Mouse (Mus musculus) forebrain, postnatal 0 days (tissue): ENCODE measurements around the gene Cyfip2. TPM values are rescaled to one million over a fixed set of nuclear protein-coding genes. Genes with fewer than 3 reads are reported as not detected.

Experiments
- ATAC-seq: fragments of 200-750 bp; cut with Nextera tagmentation; 2 replicates; pipeline ENCODE4 v1.8.0; 2017; ENCODE audit warnings: mild to moderate bottlenecking, moderate library complexity
- DNase-seq: peaks from one replicate; pipeline ENCODE4 v3.0.0-alpha.2; 2015
- H3K27ac ChIP-seq: fragments of 300-500 bp; sonication (generic); 2 replicates; pipeline ENCODE4 v1.5.1; 2014; ENCODE audit warnings: low read depth, mild to moderate bottlenecking, antibody characterized with exemption, low read length, moderate library complexity, mixed read lengths
- H3K27me3 ChIP-seq: fragments of 300-500 bp; sonication (generic); 2 replicates; pipeline ENCODE4 v1.6.1; 2014; ENCODE audit warnings: mild to moderate bottlenecking, low read length, mixed read lengths; ENCODE audit not compliant: insufficient read depth
- H3K36me3 ChIP-seq: fragments of 300-500 bp; sonication (generic); 2 replicates; pipeline ENCODE4 v1.6.1; 2014; ENCODE audit warnings: mild to moderate bottlenecking, moderate library complexity; ENCODE audit not compliant: insufficient read depth
- H3K4me1 ChIP-seq: fragments of 300-500 bp; sonication (generic); 2 replicates; pipeline ENCODE4 v1.6.1; 2014; ENCODE audit warnings: antibody characterized with exemption; ENCODE audit not compliant: insufficient read depth
- H3K4me2 ChIP-seq: fragments of 300-500 bp; sonication (generic); 2 replicates; pipeline ENCODE4 v1.6.1; 2014; ENCODE audit warnings: low read depth, mild to moderate bottlenecking, moderate library complexity
- H3K4me3 ChIP-seq: fragments of 300-500 bp; sonication (generic); 2 replicates; pipeline ENCODE4 v1.5.1; 2014; ENCODE audit warnings: low read depth, low read length, mixed read lengths
- H3K9ac ChIP-seq: fragments of 300-500 bp; sonication (generic); 2 replicates; pipeline ENCODE4 v1.6.1; 2014; ENCODE audit warnings: mild to moderate bottlenecking
- H3K9me3 ChIP-seq: fragments of 300-500 bp; sonication (generic); 2 replicates; pipeline ENCODE4 v1.6.1; 2016; ENCODE audit warnings: low read length
- CTCF ChIP-seq: sonication (generic); IDR thresholded peaks from 2 replicates; pipeline ENCODE4 v1.5.1; 2016; ENCODE audit warnings: antibody characterized with exemption, control low read depth, low read depth
- WGBS: fragments of 180-500 bp; shearing (Covaris S2); extraction: QIAGEN DNeasy Blood & Tissue Kit; methylation state at CpG from one replicate; pipeline ENCODE4 v1.1.7; 2014; 5-methylcytosine and 5-hydroxymethylcytosine counted together
- polyA plus RNA-seq: library from polyadenylated mRNA; unstranded; fragments of >200 nt; fragmentation: Nextera tagmentation; extraction: Ambion mirVana; gene quantifications from 2 replicates; pipeline ENCODE4 v1.2.1, GENCODE M21; 2015
- total RNA-seq: library from RNA; depleted of rRNA; stranded (reverse); fragments of >200 nt; gene quantifications from 2 replicates; pipeline ENCODE4 v1.2.3, GENCODE M21; 2014

Gene Cyfip2
- total and polyA plus RNA-seq, 2 experiments from 2014 or later: 75.8 to 114 TPM

DNA sequence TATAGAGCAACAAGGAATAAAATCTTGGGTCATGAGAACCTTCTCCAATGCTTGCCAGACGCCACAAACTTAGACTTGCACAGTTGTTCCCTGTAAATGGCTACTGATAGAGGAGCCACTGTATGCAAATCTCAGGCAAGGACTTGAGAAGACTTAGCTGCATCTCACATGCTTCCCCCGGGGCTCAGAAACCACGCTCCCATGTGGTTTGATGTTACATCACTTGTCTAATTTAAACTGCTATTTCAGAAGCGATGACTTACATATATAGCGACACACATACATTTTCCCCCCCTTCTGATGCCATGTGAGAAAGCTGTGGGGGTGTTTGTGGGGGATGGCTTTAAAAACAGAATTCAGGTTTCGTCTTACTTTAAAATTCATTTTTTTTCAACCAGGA is 1.2 kb upstream of the Cyfip2 start:
- Histone ChIP-seq H3K9me3 (no peaks in the 10 kb centered on the region), H3K4me2 (no peak overlapping the region), H3K27me3 (no peaks in the 10 kb centered on the region), H3K27ac (no peak overlapping the region), H3K4me1 (peaks cover 15% of the 10 kb centered on the region), H3K4me3 (no peak overlapping the region), H3K9ac (no peak overlapping the region), H3K36me3 (no peaks in the 10 kb centered on the region)
- TF ChIP-seq CTCF: no peak
- ATAC-seq: no peak
- 76% methylated on average over 6 of the region's 6 CpGs for WGBS
- peak; percentile 22 for DNase-seq

DNA sequence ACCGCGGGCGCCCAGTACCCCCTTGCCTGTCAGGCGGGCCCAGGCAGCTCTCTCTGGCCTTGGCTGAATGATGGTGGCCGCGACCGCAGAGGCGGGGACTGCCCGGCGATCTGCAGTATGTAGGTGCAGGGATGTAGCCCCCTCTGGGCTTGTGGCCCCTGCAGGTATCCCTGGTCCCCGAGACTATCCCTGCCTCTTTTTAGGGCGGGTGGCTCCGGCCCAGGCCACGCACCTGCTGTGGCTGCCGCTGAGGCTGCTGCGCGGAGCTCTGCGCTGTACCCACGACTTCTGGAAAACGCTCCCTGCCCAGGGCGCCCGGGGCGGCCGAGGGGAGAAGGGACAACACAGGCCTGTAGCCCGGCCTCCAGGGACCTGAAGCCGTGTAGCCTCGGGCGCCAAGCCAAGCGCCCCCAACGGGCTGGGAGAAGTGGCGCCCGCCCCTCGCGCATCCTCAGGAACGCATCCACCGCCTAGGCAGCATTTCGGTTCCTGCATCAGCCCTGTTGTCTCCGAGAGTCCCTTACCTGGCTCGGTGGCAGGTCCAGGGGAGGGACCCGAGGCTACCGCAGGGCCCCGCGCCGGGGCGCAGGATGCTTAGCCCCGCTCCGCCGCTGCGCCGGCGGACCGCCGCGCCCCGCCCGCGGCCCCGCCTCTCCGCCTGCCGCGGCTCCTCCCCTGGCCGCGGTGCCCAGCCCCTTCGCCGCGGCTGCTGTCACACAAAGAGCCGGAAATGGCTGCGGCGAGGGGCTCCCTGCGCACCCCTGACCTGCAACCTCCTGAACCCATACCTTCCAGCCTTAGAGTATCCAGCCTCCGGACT is 746 bp downstream of the Cyfip2 start:
- H3K27me3 ChIP-seq: no peaks in the 10 kb centered on the region
- H3K4me3 ChIP-seq: peak overlapping the region; percentile 88
- H3K36me3 ChIP-seq: no peaks in the 10 kb centered on the region
- peak; percentile 88 for ATAC-seq
- H3K4me2 ChIP-seq: peak overlapping the region; percentile 83
- peak; percentile 26 for TF ChIP-seq CTCF
- peak overlapping the region; percentile 92 for H3K27ac ChIP-seq
- DNase-seq: peak; percentile 86
- H3K9me3 ChIP-seq: no peaks in the 10 kb centered on the region
- H3K9ac ChIP-seq: peak overlapping the region; percentile 97
- 2% methylated on average over 51 of the region's 71 CpGs for WGBS
- peaks cover 15% of the 10 kb centered on the region for H3K4me1 ChIP-seq

DNA sequence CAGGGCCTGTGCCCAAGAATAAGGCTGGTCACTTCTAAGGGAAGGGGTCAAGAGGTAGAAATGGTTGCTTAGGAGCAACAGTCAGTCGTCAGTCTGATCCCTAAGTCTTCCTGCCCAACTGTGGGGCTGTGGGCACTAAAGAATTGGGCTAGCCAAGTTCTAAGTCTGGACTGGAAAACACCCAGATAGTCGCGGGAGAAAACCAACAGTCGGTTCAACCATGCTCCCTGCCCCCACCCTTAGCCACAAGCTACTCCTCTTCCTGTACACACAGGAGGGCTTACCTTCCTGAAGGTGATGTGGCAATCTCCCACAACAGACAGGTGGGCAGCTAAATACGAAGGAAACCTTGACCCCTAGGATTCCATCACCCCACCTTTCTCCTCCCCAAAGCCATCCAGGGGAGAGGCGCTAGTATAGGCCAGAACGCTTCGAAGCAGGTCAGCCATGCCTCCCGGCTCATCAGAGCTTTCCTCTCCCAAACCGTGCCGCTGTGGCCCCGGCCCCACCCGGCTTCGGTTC is 1.4 kb downstream of the Cyfip2 start:
- DNase-seq (peak; percentile 59), ATAC-seq (0 out of 2 replicates have a peak, but pooled peaks have one; percentile 5)
- no peaks in the 10 kb centered on the region for H3K36me3 ChIP-seq
- peak overlapping the region; percentile 92 for H3K27ac ChIP-seq
- peaks cover 15% of the 10 kb centered on the region for H3K4me1 ChIP-seq
- no peaks in the 10 kb centered on the region for H3K9me3 ChIP-seq
- no peak for TF ChIP-seq CTCF
- H3K9ac ChIP-seq: peak overlapping the region; percentile 97
- no peaks in the 10 kb centered on the region for H3K27me3 ChIP-seq
- H3K4me3 ChIP-seq: peak overlapping the region; percentile 88
- 3% methylated on average over 14 of the region's 14 CpGs for WGBS
- peak overlapping the region; percentile 83 for H3K4me2 ChIP-seq

DNA sequence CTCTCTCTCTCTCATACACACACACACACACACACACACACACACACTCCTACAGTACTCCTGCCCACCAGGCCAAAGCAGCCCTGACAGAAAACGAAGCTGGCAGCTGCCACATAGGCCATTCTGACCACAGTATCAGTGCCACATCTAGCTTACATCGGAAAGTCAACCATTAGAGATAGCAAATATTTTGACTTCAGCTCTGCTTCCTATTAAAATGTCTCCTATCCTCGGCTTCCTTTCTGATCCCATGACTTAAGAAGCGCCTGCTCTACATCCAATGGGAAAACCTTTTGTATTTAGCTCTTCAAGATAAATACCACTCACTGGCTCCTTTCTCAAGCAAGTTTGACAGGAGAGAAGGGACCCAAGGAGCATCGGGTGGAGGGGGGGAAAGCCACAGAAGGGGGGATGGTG is 2.0 kb downstream of the Cyfip2 start:
- Histone ChIP-seq H3K4me3 (peak overlapping the region; percentile 88), H3K9ac (peak overlapping the region; percentile 97), H3K27ac (peak overlapping the region; percentile 92), H3K36me3 (no peaks in the 10 kb centered on the region), H3K4me1 (peaks cover 15% of the 10 kb centered on the region), H3K27me3 (no peaks in the 10 kb centered on the region), H3K4me2 (peak overlapping the region; percentile 83), H3K9me3 (no peaks in the 10 kb centered on the region)
- peak; percentile 72 for DNase-seq
- 16% methylated on average over 5 of the region's 5 CpGs for WGBS
- ATAC-seq: peak; percentile 71
- TF ChIP-seq CTCF: no peak

DNA sequence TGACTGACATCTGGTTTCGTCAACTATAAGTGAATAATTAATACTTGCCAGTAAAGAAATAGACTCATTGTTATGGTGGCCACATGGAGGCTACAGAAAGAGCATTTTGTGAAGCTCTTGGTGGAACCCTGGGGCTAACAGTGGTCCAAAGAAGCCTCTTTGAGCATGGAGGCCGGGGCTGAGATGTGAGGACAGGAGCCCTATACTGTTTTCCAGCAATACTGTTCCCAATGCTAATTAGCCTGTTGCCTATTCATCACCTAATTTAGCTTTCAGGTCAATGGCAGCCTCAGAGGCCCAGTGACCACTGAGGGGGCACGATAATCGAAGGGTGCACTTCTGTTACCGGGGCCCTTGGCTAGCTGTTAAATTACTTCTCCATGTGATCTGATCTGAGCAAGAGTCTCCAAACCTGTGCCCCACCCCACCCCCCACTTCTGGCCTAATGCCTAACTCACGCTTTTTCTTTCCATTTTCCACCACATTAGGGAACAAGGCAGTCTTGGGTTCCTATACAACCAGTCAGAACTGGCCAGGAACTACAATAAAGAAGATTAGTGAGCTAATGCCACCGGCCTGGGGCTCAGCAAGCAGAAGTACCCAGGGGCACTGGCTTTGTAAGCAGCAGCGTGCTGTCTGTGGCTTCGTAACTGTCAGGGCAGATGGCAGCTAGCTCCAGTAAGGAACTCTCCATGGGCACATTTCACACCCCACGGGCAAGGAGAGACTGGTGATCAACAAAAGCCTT is 2.7 kb downstream of the Cyfip2 start:
- Histone ChIP-seq H3K27me3 (no peaks in the 10 kb centered on the region), H3K4me2 (peak overlapping the region; percentile 83), H3K4me3 (peak overlapping the region; percentile 88), H3K36me3 (no peaks in the 10 kb centered on the region), H3K27ac (peak overlapping the region; percentile 92; the same call in 1 of the 2 replicates), H3K9me3 (no peaks in the 10 kb centered on the region), H3K9ac (peak overlapping the region; percentile 97), H3K4me1 (peaks cover 15% of the 10 kb centered on the region)
- ATAC-seq (peak; percentile 1; the same call in 1 of the 2 replicates), DNase-seq (peak; percentile 38)
- WGBS: 8% methylated on average over 10 of the region's 10 CpGs
- TF ChIP-seq CTCF: no peak

DNA sequence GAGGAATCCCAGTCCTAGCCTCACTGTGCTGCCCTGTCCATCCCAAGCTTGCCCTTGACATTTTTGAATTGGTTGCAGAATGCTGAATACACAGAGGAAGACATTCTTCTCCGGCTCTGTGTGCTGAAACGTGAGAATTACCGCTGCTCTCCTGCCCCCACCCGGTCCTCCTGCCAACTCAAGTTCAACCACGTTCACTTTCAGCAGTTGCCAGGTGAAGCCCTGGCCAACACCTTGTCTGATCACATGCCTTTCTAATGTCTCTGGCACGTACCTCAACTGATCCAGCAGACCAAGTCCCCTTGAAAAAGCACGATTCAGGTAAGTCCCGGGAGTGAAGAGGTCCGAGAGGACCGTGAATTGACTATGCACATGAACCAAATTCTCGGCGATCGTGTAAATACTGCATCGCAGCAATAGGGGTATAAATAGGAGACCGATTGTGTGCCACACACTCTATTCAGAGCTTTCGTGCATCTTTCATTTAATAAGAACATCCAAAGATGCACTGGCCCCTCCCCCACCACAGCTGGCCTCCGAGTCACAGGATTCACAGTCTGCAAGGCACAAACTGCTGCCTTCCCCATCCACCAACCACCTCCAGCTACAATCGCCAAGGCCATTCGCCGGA is 3.4 kb downstream of the Cyfip2 start:
- no peaks in the 10 kb centered on the region for H3K9me3 ChIP-seq
- H3K9ac ChIP-seq: peak overlapping the region; percentile 40
- no peaks in the 10 kb centered on the region for H3K36me3 ChIP-seq
- 0 out of 2 replicates have a peak overlapping the region, but pooled peaks have one; percentile 15 for H3K27ac ChIP-seq
- TF ChIP-seq CTCF: no peak
- WGBS: 44% methylated on average over 20 of the region's 20 CpGs
- ATAC-seq: no peak
- peaks cover 15% of the 10 kb centered on the region for H3K4me1 ChIP-seq
- no peaks in the 10 kb centered on the region for H3K27me3 ChIP-seq
- peak overlapping the region; percentile 88 for H3K4me3 ChIP-seq
- peak; percentile 17 for DNase-seq
- H3K4me2 ChIP-seq: peak overlapping the region; percentile 83
